Mouse (Mus musculus) liver, postnatal 0 days (tissue): ENCODE data around the gene Polr2b. TPM values are rescaled to one million over a fixed set of nuclear protein-coding genes. Genes with fewer than 3 reads are reported as not detected.

Experiments used
- ATAC-seq: fragments of 200-750 bp; cut with Nextera tagmentation; 2 replicates; pipeline ENCODE4 v1.8.0; 2017; ENCODE audit warnings: mild to moderate bottlenecking, moderate library complexity
- DNase-seq: peaks from one replicate; pipeline ENCODE4 v3.0.0-alpha.2; 2016
- H3K27ac ChIP-seq: fragments of 300-500 bp; sonication (generic); 2 replicates; pipeline ENCODE4 v1.5.1; 2014; ENCODE audit warnings: antibody characterized with exemption, moderate library complexity, mild to moderate bottlenecking, low read depth
- H3K27me3 ChIP-seq: fragments of 300-500 bp; sonication (generic); 2 replicates; pipeline ENCODE4 v1.6.1; 2014; ENCODE audit warnings: low read length, control low read depth, mixed read lengths; ENCODE audit not compliant: insufficient read depth
- H3K36me3 ChIP-seq: fragments of 300-500 bp; sonication (generic); replicated peaks from 2 replicates; pipeline ENCODE4 v1.6.1; 2014; ENCODE audit warnings: mild to moderate bottlenecking, control low read depth, low read length, moderate library complexity, mixed read lengths; ENCODE audit not compliant: insufficient read depth
- H3K4me1 ChIP-seq: fragments of 300-500 bp; sonication (generic); 2 replicates; pipeline ENCODE4 v1.6.1; 2014; ENCODE audit warnings: antibody characterized with exemption, mild to moderate bottlenecking, control low read depth; ENCODE audit not compliant: insufficient read depth
- H3K4me2 ChIP-seq: fragments of 300-500 bp; sonication (generic); 2 replicates; pipeline ENCODE4 v1.6.1; 2014; ENCODE audit warnings: low read depth, mild to moderate bottlenecking, low read length, moderate library complexity, mixed read lengths
- H3K4me3 ChIP-seq: fragments of 300-500 bp; sonication (generic); 2 replicates; pipeline ENCODE4 v1.5.1; 2014; ENCODE audit warnings: low read depth, low read length
- H3K9ac ChIP-seq: fragments of 300-500 bp; sonication (generic); replicated peaks from 2 replicates; pipeline ENCODE4 v1.6.1; 2014; ENCODE audit warnings: mild to moderate bottlenecking, moderate library complexity
- H3K9me3 ChIP-seq: fragments of 300-500 bp; sonication (generic); 2 replicates; pipeline ENCODE4 v1.6.1; 2016; ENCODE audit warnings: mild to moderate bottlenecking, control low read depth, low read length, mixed read lengths
- CTCF ChIP-seq: sonication (generic); IDR thresholded peaks from 2 replicates; pipeline ENCODE4 v1.5.1; 2016; ENCODE audit warnings: antibody characterized with exemption, low read depth
- EP300 ChIP-seq: IDR thresholded peaks from 2 replicates; pipeline ENCODE4 v1.6.1; 2016; ENCODE audit warnings: antibody characterized with exemption, low read depth, mild to moderate bottlenecking
- WGBS: fragments of 180-500 bp; shearing (Covaris S2); extraction: QIAGEN DNeasy Blood & Tissue Kit; methylation state at CpG from one replicate; pipeline ENCODE4 v1.1.7; 2014; ENCODE audit not compliant: insufficient replicate concordance; 5-methylcytosine and 5-hydroxymethylcytosine counted together
- polyA plus RNA-seq: library from polyadenylated mRNA; unstranded; fragments of >200 nt; fragmentation: Nextera tagmentation; extraction: Ambion mirVana; gene quantifications from 2 replicates; pipeline ENCODE4 v1.2.1, GENCODE M21; 2015

Polr2b gene
- 16.4 and 18.6 TPM in 2 replicates for polyA plus RNA-seq

DNA sequence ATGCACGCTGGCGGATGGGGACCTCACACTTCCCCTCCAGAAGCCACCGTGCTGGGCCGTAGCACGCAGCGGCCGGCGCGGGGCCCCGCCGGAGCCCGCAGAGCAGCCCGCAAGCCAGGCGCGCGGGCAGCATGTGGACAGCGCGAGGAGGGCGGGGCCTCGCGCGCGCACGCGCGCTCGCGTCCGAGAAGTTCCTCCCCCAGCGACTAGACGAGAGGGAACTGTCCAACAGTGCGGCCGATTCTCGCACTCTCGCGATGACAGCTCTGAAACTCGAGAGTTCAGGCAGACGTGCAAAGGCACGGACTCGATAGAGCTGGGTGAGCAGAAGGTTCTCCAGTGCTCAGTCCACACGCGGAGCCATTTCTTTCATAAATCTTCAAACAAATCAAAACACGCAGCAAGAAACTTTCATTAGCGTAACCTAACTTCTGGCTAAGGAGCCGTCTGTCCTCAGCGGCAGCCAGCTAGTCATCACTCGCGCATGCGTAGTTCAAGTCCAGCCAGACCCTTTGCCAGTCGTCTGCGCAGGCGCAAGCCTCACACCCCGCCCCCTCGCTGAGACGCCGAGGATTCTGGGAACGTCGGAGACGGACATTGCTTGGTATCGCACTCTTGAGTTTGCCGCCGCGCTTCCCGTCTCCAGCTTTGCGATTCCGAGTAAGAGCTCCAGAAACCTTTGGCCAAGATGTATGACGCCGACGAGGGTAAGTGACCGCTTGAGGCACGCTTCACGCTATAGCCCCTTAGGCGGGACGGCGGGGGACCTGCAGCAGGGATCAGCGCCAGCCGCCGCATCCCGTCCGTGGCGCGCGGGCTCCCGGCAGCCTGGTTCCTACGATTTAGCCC lies at the start of gene Polr2b, which contains the start of gene Noa1:
Gene Polr2b, plus strand, starts transcription at position 224 of the 849 bp plus-strand sequence.
Gene Noa1, minus strand, starts transcription at position 161 of the 849 bp plus-strand sequence.
- ATAC-seq (peak; percentile 95), DNase-seq (peak; percentile 99)
- Histone ChIP-seq H3K4me1 (peaks cover 18% of the 10 kb centered on the region), H3K9me3 (no peaks in the 10 kb centered on the region), H3K27ac (peak within 1 kb of the TSS; percentile 78), H3K36me3 (peaks cover 28% of the 10 kb centered on the region), H3K4me3 (peak within 1 kb of the TSS; percentile 87), H3K9ac (peak within 1 kb of the TSS; percentile 85), H3K4me2 (peak within 1 kb of the TSS; percentile 100), H3K27me3 (no peaks in the 10 kb centered on the region)
- TF ChIP-seq CTCF (no peak), EP300 (peak; percentile 19; the same call in 1 of the 2 replicates)
- WGBS = under 1% methylated on average over 85 of the region's 85 CpGs

DNA sequence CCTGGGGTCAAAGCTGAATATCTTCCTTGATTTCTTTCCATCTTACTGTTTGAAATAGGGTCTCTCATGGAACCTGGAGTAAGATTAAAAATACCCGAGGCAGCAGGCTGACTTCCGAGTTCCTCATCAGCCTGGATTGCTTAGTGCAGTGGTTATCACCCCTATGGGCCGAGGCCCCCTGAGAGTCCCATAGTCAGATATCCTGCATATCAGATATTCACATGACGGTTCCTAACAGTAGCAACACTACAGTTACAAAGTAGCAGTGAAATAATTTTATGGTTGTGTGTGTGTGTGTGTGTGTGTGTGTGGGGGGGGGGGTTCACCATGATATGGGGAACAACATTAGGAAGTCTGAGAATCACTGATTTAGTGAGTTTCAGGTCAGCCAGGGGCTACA lies 48.8 kb upstream of the Polr2b start:
- no peak for TF ChIP-seq EP300
- no peak for TF ChIP-seq CTCF
- WGBS = 65% methylated on average over 4 of the region's 4 CpGs
- no peak overlapping the region for H3K4me2 ChIP-seq
- H3K27me3 ChIP-seq = no peaks in the 10 kb centered on the region
- H3K36me3 ChIP-seq = no peaks in the 10 kb centered on the region
- ATAC-seq (no peak), DNase-seq (no peak)
- no peak overlapping the region for H3K4me3 ChIP-seq
- H3K9ac ChIP-seq = no peak overlapping the region
- no peaks in the 10 kb centered on the region for H3K9me3 ChIP-seq
- H3K27ac ChIP-seq = no peak overlapping the region
- no peaks in the 10 kb centered on the region for H3K4me1 ChIP-seq

DNA sequence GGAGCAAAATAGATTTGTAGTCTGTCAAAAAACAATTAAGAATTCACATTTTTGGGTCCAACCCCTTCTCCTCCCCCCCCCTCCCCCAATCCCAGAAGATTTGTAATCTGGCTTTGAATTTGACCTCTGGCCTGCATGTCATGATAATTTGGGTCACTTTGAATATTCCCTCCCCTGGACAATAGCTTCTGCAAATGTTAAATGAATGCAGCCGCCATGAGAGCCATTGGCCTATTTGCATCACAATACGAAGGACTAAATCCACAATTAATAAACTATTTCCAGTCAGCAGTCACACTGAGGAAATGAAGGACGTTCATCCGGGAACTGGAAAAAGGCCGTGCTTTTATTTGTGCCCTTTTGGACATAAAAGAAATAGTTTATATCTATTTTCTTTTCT lies 47.8 kb upstream of the Polr2b start:
- H3K36me3 ChIP-seq = no peaks in the 10 kb centered on the region
- no peak overlapping the region for H3K27ac ChIP-seq
- H3K9ac ChIP-seq = no peak overlapping the region
- no peaks in the 10 kb centered on the region for H3K27me3 ChIP-seq
- TF ChIP-seq CTCF (no peak), EP300 (no peak)
- no peak overlapping the region for H3K4me2 ChIP-seq
- no peak for DNase-seq
- WGBS = 91% methylated on average over 5 of the region's 5 CpGs
- no peaks in the 10 kb centered on the region for H3K4me1 ChIP-seq
- H3K4me3 ChIP-seq = no peak overlapping the region
- ATAC-seq = no peak
- H3K9me3 ChIP-seq = no peaks in the 10 kb centered on the region

DNA sequence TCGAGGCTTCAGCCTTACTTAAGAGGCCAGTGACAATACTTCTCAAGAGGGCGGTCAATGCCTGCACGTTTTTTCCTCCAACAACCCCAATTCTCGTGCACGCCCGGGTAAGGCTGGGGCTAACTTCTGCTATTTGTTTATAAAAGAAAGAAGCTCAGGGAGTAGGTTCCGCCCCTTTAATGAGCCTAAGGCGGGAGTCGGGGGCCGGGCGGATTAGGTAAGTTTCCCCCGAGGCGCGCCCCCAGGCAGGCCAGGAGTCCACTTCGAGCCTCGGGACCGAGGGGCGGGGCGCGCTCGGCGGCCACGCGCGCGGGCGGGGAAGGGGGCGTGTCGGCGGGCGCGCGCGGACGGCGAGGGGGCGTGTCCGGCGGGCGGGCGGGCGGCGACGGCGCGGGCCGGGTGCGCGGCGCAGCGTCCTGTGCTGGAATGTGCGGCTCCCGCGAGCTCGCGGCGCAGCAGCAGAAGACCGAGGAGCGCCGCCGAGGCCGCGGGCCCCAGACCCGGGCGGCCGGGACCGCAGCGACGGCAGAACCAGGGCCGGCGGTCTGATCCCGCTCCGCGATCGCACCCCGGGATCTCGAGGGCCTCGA lies 44.8 kb upstream of the Polr2b start, which contains the start of gene Rest:
Gene Rest, plus strand, starts transcription at position 411 of the 590 bp plus-strand sequence.
- Histone ChIP-seq H3K9me3 (no peaks in the 10 kb centered on the region), H3K9ac (peak within 1 kb of the TSS; percentile 95), H3K27ac (peak within 1 kb of the TSS; percentile 96), H3K4me2 (peak within 1 kb of the TSS; percentile 93), H3K27me3 (no peaks in the 10 kb centered on the region), H3K4me1 (peaks cover 9% of the 10 kb centered on the region; the same call in 1 of the 2 replicates), H3K36me3 (peaks cover 14% of the 10 kb centered on the region), H3K4me3 (peak within 1 kb of the TSS; percentile 97)
- WGBS = under 1% methylated on average over 52 of the region's 78 CpGs
- ATAC-seq (peak; percentile 85), DNase-seq (peak; percentile 89)
- no peak for TF ChIP-seq EP300
- no peak for TF ChIP-seq CTCF

DNA sequence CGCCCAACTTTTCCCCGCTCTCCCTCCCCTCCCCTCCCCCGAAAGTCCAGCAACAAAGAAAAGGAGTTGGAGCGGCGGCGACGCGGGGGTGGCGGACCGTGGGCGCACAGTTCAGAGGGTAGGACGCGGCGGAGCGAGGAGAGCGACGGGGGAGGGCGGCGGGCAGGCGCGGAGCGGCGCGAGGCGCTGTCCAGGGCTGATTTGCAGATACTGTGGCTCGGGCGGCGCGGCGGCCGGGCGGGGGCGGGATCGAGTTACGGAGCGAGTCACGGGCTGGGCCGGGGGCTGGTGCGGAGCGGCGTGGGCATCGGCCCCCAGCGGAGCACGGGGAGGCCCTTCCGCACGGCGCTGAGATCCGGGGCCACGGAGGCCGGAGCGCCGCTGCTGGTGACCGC lies 44.3 kb upstream of the Polr2b start:
- 0% methylated on average over 25 of the region's 53 CpGs for WGBS

More for the DNA sequence above, 44.3 kb upstream of the Polr2b start:
- H3K4me3 ChIP-seq = peak overlapping the region; percentile 97
- no peaks in the 10 kb centered on the region for H3K9me3 ChIP-seq
- ATAC-seq (peak; percentile 83), DNase-seq (peak; percentile 86)
- peak overlapping the region; percentile 93 for H3K4me2 ChIP-seq
- no peaks in the 10 kb centered on the region for H3K27me3 ChIP-seq
- H3K27ac ChIP-seq = peak overlapping the region; percentile 96
- H3K36me3 ChIP-seq = peaks cover 14% of the 10 kb centered on the region
- TF ChIP-seq CTCF = 0 out of 2 replicates have a peak, but pooled peaks have one; percentile 24
- no peak for TF ChIP-seq EP300
- H3K9ac ChIP-seq = peak overlapping the region; percentile 95
- peaks cover 9% of the 10 kb centered on the region; the same call in 1 of the 2 replicates for H3K4me1 ChIP-seq
